Mouse (Mus musculus): Measurements from ENCODE around the gene Lamtor3.
A peak's percentile ranks its signal among the peaks of the same experiment; 100 is the strongest.
"Not testable (repeated sequence)": the region's sequence is repeated elsewhere in the genome, so short reads cannot be mapped to it uniquely, and the experiment has no call there.

Gene Lamtor3

DNA sequence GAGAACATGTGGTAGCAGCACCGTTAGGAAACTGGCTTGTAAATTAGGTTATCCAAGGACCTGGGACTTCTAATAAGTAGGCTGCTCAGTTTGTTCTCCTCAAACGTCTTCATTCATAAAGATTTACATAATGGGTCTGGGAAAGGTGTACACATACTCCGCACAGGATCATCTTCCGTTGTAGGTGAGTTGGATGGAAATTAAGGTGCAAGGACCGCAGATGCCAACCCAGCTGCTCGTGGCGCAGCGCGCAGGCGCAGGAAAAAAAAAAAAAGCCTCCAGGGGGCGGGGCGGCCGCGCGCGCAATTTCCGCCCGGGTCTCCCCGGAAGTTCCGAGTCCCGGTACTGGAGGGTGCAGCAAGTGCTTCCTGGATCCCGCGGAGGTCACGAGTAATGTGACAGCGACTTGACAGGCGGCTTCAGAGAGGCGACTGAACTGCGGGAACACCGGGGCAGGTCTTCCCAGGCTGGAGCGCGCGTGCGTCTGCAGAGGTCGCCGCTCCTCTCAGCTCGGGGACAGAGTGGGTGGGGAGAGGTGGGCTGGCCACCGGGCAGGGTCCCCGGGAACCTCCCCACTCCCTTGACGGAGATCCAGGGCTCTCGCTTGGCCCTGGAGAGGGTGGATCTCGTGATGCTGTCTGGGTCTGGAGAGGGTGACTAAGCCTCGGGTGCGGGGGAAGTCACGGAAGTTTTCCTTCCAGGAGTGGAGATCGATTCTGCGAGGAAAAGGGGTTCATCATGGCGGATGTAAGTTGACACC is at the start of gene Lamtor3:
Gene Lamtor3 (plus strand): TSS at position 335 of the 760 bp plus-strand sequence.
- peak; percentile 85 for DNase-seq (ENCODE audit: low spot score)

DNA sequence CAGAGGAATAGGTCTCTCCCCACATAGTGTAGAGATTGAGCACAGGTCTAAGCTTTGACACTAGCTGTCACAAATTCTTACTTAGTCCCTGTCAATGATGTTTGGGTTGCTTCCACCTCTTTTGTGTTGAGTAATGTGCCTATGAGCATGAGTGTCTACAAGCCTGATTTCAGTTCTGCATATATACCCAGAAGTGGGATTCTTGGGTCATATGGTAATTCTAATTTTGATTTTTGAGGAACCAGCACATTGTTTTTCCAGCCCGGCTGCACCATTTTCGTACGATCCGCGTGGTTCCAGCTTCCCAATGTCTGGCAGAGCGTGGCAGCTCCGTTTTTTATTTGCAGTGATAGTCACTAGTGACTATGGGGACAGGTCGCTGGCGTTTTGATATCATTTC is 48.9 kb upstream of the Lamtor3 start:
- no peak for DNase-seq (ENCODE audit: low spot score)

- DNase-seq (ENCODE audit: low spot score): no peak
Measured at GRCm38 (mm10) chr3:137879313-137879712, 39.0 kb upstream of the Lamtor3 start.

DNA sequence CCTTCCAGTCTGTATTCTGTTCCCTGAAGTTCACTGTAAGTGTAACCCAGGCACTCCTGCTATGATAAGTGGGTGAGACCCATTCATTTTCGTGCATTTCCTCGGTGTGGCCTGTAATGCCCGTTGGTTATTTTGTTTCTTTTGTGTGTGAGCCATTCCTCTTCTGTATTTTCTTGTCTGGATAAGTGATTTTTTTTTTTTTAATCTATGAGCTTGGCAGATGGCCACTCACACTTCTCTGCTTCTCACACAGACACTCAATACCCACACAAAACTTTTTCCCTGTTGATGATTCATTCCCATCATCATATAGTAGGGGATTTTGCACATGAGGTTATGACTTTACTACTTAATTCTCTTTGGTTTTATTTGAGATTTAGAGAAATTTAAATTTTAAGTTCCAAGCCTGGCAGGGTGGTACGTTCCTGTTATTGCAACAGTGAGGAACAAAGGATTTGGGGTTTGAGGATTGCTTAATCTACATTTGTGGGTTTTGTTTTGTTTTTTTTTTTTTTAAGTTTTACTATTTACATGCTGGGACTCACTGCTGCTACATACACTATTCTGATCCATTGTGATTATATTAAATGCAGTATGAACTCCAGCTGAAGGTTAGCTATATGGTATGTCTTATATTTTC is 38.1 kb upstream of the Lamtor3 start:
- no peak for DNase-seq (ENCODE audit: low spot score)

DNA sequence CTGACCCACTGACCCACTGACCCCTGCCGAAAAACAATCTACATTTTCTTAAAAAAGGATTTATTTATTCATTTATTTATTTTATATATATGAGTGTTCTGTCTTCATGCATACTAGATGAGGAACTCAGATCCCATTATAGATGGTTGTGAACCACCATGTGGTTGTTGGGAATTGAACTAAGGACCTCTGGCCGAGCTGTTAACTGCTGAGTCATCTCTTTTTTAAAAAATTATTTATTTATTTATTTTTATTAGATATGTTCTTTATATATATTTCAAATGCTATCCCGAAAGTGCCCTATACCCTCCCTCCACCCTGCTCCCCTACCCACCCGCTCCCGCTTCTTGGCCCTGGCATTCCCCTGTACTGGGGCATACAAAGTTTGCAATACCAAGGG is 37.2 kb upstream of the Lamtor3 start:
- no peak for DNase-seq (ENCODE audit: low spot score)

DNA sequence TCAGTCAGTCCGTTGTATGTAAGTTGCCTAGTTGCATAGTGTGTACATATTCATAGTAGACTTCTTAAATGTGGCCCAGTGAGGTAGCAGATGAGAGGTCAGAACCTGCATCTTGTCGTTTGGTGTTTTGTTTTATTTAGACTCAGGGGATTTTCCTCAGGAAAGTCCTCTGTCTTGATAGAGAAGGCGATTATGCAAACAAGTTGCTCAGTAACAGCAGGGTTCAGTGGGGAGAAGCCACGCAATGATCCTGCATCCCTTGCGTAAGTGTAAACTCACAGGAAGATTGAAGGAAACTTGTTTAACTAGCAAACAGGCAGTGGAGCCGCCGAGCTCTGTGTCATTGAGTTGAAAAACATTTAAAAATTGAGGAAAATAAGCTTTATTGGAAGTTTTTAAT is 30.3 kb upstream of the Lamtor3 start:
- no peak for DNase-seq (ENCODE audit: low spot score)

- no peak for DNase-seq (ENCODE audit: low spot score)
Measured at GRCm38 (mm10) chr3:137891089-137891488, 27.2 kb upstream of the Lamtor3 start.

DNA sequence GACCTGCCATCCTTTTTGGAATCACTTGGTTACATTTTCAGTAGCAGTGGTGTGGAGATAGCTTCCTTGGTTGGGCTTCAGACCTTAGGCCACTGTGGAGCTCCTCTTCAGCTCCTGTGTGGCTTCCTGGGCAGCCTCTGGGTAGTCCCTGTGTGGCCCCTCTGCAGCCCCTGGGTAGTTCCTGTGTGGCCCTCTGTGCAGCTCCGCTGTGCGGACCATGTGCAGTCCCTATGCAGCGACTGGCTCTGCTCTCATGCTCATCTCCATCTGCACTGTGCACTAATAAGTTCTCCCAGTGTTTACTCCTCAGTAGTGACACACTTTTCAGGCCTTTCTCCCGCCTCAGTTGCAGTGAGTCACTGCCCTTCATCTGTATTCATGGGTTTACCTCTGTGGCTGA is 26.2 kb upstream of the Lamtor3 start:
- DNase-seq (ENCODE audit: low spot score): no peak

GRCm38 (mm10) chr3:137893789-137894188 is 24.5 kb upstream of the Lamtor3 start:
- DNase-seq (ENCODE audit: low spot score): no peak

- DNase-seq (ENCODE audit: low spot score): peak; percentile 21
Measured at GRCm38 (mm10) chr3:137895196-137895595, 23.1 kb upstream of the Lamtor3 start.

GRCm38 (mm10) chr3:137896386-137896785 is 21.9 kb upstream of the Lamtor3 start:
- no peak for DNase-seq (ENCODE audit: low spot score)

DNA sequence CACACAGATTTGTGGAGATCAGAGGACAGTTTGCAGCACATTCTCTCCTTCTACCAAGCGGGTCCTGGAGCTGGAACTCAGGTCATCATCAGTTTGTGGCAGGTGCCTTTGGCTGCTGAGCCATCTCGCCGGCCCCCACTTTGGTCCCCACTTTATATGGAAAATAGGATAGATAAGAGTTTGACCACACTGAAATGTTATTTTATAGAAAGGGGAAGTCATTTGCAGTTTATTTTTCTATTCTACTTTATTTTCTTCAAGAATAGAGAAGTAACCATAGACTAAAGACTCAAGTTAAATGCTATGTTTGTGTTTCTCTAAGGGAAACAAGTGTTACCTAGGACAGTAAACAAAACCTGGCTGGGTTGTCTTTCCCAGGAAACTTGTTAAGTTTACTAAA is 21.4 kb upstream of the Lamtor3 start:
- no peak for DNase-seq (ENCODE audit: low spot score)

DNA sequence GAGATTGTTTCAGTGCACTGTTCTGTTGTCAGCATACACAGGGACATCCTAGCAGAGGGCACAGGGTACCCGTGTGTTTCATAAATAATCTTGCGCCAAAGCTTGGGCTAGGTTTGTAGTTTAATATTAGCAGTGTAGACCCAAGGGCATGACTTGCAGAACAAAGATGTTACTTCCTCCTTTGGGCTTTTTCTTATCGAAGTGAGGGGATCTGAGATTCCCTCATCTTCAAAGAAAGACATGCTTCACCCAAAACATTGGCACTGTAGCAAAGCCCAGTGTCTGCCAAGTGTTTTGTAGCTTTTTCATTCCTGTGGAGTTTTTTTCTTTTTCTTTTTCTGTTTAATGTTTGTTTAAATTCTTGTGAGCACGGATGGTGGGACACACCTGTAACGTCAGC is 20.6 kb upstream of the Lamtor3 start:
- DNase-seq (ENCODE audit: low spot score): no peak

DNA sequence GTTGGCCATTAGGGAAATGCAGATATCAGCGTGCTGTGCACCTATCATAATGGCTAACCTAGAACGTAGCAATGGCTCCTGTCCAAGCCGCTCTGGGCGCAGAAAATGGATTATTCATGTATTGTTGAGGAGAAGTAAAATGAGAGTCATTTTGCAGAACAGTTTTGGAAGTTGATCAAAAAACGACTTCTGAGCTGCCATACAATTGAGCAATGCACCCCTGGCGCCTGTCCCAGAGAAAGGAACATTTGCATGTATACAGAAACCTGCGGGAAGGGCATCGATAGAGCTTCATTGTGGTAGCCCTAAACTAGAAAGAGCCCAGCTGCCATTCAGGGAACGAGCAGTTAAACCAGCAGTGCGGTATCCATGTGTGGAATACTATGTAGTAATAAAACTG is 18.2 kb upstream of the Lamtor3 start:
- no peak for DNase-seq (ENCODE audit: low spot score)

- DNase-seq (ENCODE audit: low spot score): no peak
Measured at GRCm38 (mm10) chr3:137913093-137913492, 5.2 kb upstream of the Lamtor3 start.

- not testable (repeated sequence) for DNase-seq (ENCODE audit: low spot score)
Measured at GRCm38 (mm10) chr3:137914567-137914966, 3.7 kb upstream of the Lamtor3 start.

DNA sequence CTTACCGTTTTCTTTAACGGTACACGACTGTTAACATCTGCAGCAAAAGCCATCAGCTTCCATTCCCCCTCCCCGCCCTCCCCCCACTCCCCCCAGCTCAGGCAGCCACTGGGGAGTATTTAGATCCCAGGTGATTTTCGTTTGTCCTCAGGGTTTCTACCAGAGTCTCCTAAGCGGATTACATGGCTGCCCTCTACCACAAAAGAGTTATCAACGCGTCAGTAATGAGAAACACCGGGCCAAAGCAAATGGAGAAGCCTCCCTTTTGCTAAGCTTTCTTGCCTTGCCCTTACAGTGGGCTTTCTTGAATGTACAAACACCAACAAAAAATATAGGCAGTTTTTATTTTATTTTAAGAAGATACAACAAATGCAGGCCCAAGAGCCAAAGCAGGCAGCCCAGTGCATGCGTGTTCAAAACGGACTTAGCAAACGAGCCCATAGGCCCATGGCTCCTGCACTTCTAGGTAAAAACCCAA is 573 bp upstream of the Lamtor3 start:
- peak; percentile 48 for DNase-seq (ENCODE audit: low spot score)

DNA sequence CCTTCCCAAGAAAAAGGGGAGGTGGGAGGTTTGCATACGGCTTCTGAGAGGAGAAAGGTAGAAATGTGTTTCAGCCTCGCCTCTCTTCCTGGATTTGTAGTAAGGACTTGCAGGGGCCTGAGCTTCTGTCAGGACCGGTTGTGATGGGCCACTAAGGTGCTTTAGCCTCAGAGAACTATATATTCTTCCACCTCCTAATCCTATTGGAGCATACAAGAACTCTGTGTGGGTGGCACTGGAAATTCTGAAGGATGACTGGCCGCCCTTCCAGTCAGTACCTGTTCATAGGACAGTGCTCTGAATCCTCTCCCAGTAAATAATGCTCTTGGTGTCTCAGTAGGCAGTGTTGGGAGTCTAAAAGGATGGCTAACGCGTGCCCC is 616 bp downstream of the Lamtor3 start:
- peak; percentile 56 for DNase-seq (ENCODE audit: low spot score)

DNA sequence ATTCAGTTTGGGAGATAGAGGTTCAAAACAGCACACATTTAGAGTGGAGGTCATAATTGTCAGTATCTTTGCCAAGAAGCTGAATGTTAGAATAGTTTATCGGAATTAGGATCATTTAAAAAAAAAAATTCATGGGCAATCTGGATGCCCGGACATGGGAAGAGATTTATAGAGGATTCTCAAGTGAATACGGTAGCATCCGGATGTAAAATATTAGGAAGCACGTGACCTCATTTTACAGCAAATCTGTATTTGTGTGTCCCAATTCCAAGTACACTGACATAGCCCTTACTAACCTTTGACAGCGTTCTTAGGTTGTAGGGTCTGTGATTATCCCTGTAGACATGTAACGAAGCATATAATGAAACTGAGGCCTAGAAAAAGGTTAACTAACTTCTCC is 1.1 kb downstream of the Lamtor3 start:
- DNase-seq (ENCODE audit: low spot score): no peak

DNA sequence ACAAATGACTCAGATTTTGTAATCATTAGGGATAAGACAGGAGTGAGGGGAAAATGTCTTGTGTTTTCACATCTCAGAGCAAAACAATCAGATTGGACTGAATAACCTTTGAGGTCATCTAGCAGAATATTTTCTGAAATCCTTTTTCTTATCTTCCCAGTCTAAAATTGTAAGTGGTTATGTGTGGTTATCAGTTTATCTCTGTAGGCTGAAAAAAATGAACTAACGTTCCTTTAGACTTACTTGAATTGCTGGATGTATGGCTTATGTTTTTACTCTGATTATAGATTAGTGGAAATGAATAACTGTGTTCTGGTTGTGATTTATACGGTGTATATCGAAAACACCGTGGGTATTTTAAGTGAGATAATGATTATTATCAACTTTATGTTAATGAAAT is 2.3 kb downstream of the Lamtor3 start:
- no peak for DNase-seq (ENCODE audit: low spot score)

DNA sequence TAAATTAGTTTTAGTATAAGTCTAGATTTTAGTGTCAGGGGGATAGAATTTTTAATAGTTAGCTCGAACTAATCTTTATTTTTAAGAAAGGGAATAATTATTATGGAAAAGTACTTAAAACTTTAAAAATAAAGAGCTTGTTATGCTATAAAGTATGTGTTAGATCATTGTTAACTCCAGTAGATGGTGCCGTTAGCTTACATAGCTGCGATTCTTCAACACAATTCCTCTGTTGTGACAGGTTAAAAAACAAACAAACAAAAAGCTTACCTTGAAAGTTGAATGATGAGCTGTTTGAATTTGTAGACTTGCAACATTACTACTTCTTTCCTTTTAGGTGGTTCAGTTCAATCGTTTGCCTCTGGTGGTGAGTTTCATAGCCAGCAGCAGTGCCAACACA is 8.7 kb downstream of the Lamtor3 start:
- DNase-seq (ENCODE audit: low spot score): no peak

- no peak for DNase-seq (ENCODE audit: low spot score)
Measured at GRCm38 (mm10) chr3:137929940-137930339, 11.6 kb downstream of the Lamtor3 start.

- no peak for DNase-seq (ENCODE audit: low spot score)
Measured at GRCm38 (mm10) chr3:137932748-137933147, 14.4 kb downstream of the Lamtor3 start.

DNA sequence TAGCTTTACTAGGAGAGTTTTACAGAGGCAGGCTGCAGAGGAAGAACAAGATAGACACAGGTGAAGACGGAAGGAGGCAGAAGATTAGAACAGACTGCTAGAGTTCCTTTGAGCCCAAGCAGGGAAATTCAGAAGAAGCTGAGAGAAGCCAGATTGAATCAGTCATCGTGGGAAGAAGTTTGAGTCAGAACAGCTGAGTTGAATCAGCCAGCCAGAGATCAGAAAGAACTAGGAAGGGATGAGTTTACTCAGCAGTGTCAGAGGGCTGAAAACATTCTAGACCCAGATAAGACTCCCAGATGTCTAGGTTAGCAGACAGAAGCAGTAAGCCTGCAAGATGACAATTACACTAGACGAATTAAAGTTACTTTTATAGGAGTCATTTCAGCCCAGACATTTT is 15.7 kb downstream of the Lamtor3 start:
- DNase-seq (ENCODE audit: low spot score): no peak

Measured in embryo, embryonic 10.5 days (tissue).